Mouse (Mus musculus): ENCODE results near the gene Rapgef4.

GRCm38 (mm10) chr2:72159281-72159680 is 178.2 kb downstream of the Rapgef4 start:
- TF ChIP-seq GATA1 (IDR thresholded peaks at IDR 0.05; ENCODE audit: low read length) (no peak), TAL1 (IDR thresholded peaks at IDR 0.05; ENCODE audit: low read length) (no peak)
